Mouse (Mus musculus) ES-Bruce4 (cell line): ENCODE results near the gene Lpar1. TPM values are rescaled to one million over a fixed set of nuclear protein-coding genes. Genes with fewer than 3 reads are reported as not detected.

ENCODE experiments used
- H3K27ac ChIP-seq: 2 replicates; pipeline ENCODE4 v1.5.1; 2012; ENCODE audit warnings: low read length, inconsistent platforms; ENCODE audit not compliant: insufficient read depth
- H3K27me3 ChIP-seq: 2 replicates; pipeline ENCODE4 v1.6.1; 2012; ENCODE audit warnings: mild to moderate bottlenecking, low read length, inconsistent platforms; ENCODE audit not compliant: control insufficient read depth, poor library complexity, insufficient read depth, severe bottlenecking
- H3K36me3 ChIP-seq: 2 replicates; pipeline ENCODE4 v1.6.1; 2012; ENCODE audit warnings: inconsistent platforms, mild to moderate bottlenecking, low read length, moderate library complexity; ENCODE audit not compliant: control insufficient read depth, poor library complexity, insufficient read depth, severe bottlenecking
- H3K4me1 ChIP-seq: one replicate; pipeline ENCODE4 v1.8.1; 2011; ENCODE audit warnings: low read length; ENCODE audit not compliant: control insufficient read depth, insufficient read depth
- H3K4me3 ChIP-seq: 2 replicates; pipeline ENCODE4 v1.5.1; 2011; ENCODE audit warnings: low read depth, mild to moderate bottlenecking, low read length
- H3K9ac ChIP-seq: 2 replicates; pipeline ENCODE4 v1.6.1; 2012; ENCODE audit warnings: low read depth, mild to moderate bottlenecking, inconsistent platforms; ENCODE audit not compliant: poor library complexity, severe bottlenecking
- H3K9me3 ChIP-seq: replicated peaks from 2 replicates; pipeline ENCODE4 v1.6.1; 2012; ENCODE audit warnings: mild to moderate bottlenecking, low read length, inconsistent platforms; ENCODE audit not compliant: control insufficient read depth, poor library complexity, insufficient read depth, severe bottlenecking
- CTCF ChIP-seq: IDR thresholded peaks from one replicate; pipeline ENCODE4 v1.8.1; 2011; ENCODE audit warnings: low read depth, low read length
- EP300 ChIP-seq: IDR thresholded peaks from 2 replicates; pipeline ENCODE4 v1.6.1; 2011; ENCODE audit warnings: low read depth, low read length; ENCODE audit not compliant: insufficient read depth
- POLR2A ChIP-seq: IDR thresholded peaks from one replicate; pipeline ENCODE4 v1.8.1; 2011; ENCODE audit warnings: low read length; ENCODE audit not compliant: insufficient read depth
- polyA plus RNA-seq: library from polyadenylated mRNA; stranded (reverse); fragments of >200 nt; gene quantifications from 2 replicates; pipeline ENCODE4 v1.2.4, GENCODE M21; 2011; ENCODE audit warnings: low read depth; ENCODE audit not compliant: missing spikeins, insufficient read depth, insufficient read length

Lpar1 gene
- polyA plus RNA-seq, 1 experiment: 7.6 TPM

DNA sequence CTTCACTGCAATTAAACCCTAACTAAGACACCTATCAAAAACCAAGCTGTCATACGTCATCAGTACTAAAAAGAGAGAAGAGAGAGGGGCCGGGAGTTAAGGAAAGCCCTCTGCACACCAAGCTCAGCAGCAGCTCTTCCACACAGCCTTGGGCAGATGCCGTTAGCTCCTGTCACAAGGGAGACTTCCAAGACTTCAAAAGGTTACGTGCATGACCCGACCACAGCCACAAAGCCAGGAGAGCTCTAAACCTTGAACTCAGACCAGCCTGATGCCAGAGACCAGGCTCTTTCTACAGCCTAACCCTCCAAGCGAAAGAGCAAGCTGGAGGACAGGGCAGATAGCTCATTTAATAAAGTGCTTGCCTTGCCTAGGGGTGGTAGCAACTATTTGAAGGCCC lies 46.2 kb downstream of the Lpar1 start:
- no peak overlapping the region for H3K9ac ChIP-seq
- no peaks in the 10 kb centered on the region for H3K4me1 ChIP-seq
- TF ChIP-seq CTCF (no peak), POLR2A (no peak), EP300 (no peak)
- H3K9me3 ChIP-seq: no peaks in the 10 kb centered on the region
- no peak overlapping the region for H3K4me3 ChIP-seq
- no peak overlapping the region for H3K27ac ChIP-seq
- H3K36me3 ChIP-seq: no peaks in the 10 kb centered on the region
- no peaks in the 10 kb centered on the region for H3K27me3 ChIP-seq

DNA sequence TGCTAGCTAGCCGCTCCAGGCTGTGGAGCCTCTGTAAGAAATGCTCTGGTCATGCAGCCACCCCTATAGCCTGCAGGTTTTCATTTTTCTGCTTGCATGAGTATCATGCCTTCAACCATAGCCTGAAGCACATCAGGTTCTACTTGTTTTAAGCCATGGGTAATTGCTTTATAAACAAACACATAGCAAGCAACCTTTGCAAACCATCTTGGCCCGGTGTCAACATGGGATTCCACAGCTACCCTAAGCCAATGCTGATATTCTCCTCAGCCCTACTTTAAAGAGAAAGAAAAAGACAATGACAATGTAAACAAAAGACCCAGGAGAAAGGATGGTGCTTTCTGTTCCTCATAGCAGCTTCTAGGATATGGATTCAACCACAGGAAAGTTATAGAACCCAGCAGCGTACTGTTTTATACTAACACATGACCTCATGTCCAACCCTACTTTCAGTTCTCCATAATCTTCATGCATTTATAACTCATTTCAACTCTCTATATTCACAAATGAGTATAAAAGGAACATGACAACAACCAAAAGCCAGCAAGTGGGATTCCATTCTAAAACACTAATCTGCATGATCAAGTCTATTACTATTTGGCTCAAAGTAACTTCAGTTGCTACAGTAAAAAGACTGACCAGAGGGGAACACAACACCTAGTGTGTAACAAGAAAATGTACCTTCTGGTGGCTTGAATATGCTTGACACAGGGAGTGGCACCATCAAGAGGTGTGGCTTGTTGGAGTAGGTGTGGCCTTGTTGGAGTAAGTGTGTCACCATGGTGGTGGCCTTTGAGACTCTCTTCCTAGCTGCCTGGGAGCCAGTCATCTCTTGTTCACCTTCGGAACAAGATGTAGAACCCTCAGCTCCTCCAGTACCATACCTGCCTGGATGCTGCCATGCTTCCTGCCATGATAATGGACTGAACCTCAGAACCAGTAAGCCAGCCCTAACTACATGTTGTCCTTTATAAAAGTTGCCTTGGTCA lies 46.9 kb downstream of the Lpar1 start:
- TF ChIP-seq EP300 (no peak), POLR2A (no peak), CTCF (no peak)
- Histone ChIP-seq H3K9me3 (no peaks in the 10 kb centered on the region), H3K27ac (no peak overlapping the region), H3K4me3 (no peak overlapping the region), H3K4me1 (no peaks in the 10 kb centered on the region), H3K27me3 (no peaks in the 10 kb centered on the region), H3K9ac (no peak overlapping the region), H3K36me3 (no peaks in the 10 kb centered on the region)

DNA sequence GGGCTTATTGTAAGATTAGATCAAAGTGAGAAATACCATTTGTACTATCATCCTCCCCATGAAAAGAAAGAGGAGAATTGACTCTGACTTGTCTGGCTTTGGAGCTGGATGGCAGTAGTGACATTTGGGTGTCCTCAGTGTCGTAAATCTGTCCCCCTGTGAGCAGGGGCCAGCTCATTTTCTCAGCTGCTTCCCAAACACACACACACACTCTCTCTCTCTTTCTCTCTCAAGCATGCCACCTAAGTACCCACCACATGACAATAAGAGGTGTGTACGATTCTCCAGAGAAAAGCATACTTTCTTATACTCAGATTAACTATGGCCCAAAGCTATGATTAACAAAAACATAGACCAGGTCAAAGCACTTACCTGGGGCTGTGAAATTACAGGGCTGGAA lies 49.4 kb downstream of the Lpar1 start:
- no peaks in the 10 kb centered on the region for H3K9me3 ChIP-seq
- no peak overlapping the region for H3K27ac ChIP-seq
- TF ChIP-seq POLR2A: no peak
- no peak for TF ChIP-seq EP300
- TF ChIP-seq CTCF: no peak
- H3K4me3 ChIP-seq: no peak overlapping the region
- H3K9ac ChIP-seq: no peak overlapping the region
- no peaks in the 10 kb centered on the region for H3K36me3 ChIP-seq
- H3K27me3 ChIP-seq: no peaks in the 10 kb centered on the region
- no peaks in the 10 kb centered on the region for H3K4me1 ChIP-seq

DNA sequence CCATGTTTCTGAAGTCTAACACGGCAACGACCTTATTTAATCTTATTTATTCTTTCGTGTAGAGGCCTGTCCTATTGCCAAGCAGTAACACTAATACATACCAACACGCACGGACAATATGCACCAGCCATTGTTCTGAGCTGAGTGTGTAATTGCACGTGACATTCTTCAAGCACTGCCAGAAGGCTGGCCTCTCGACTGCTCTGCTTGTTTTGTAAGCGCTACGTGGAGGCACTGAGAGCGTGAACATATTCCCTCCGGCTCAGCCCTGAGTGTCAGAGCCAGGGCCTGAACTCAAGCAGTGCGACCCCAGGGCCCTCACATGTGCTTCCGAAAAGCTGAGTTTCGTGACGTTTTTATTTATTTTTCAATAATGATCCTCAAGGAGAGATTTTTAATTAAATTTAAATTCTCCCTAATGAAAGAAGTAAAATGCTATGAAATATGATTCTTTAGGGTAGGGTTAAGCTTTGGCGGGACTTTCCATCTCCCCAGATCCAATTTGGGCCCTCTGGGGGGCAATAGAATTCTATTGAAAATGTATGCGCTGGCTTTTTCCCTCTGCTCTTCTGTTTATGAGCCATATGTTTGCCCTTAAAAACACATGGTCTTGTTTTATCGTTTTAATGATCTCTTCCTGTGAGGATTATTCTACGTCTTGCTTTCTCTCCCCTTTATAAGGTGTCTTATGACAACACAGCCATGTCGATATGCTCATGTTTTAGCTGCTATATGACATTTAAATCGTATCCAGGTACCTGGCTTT lies 52.5 kb downstream of the Lpar1 start:
- no peaks in the 10 kb centered on the region for H3K27me3 ChIP-seq
- no peaks in the 10 kb centered on the region for H3K4me1 ChIP-seq
- TF ChIP-seq CTCF: no peak
- no peak overlapping the region for H3K4me3 ChIP-seq
- no peaks in the 10 kb centered on the region for H3K36me3 ChIP-seq
- H3K9me3 ChIP-seq: no peaks in the 10 kb centered on the region
- H3K9ac ChIP-seq: no peak overlapping the region
- H3K27ac ChIP-seq: no peak overlapping the region

DNA sequence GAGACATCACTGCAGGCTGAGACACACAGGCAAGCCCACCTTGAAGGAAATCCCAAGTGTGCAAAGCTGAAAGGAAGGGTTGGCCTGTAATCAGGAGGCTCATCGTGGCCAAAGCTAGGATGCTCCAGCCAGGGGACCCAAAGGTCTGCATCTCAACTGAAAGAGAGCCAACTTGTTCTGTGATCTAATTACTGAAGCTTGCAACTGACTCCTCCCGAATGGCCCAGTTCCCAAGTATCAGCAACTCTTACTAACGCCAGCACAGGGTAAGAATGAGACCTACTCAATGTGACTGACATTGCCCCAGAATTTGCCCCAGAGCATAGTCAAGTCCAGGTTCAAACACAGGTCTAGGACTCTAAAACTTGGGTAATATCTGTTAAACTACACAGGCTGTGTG lies 53.9 kb downstream of the Lpar1 start:
- Histone ChIP-seq H3K36me3 (no peaks in the 10 kb centered on the region), H3K4me3 (no peak overlapping the region), H3K4me1 (no peaks in the 10 kb centered on the region), H3K27ac (no peak overlapping the region), H3K27me3 (no peaks in the 10 kb centered on the region), H3K9me3 (no peaks in the 10 kb centered on the region), H3K9ac (no peak overlapping the region)
- TF ChIP-seq EP300 (no peak), CTCF (no peak), POLR2A (no peak)

DNA sequence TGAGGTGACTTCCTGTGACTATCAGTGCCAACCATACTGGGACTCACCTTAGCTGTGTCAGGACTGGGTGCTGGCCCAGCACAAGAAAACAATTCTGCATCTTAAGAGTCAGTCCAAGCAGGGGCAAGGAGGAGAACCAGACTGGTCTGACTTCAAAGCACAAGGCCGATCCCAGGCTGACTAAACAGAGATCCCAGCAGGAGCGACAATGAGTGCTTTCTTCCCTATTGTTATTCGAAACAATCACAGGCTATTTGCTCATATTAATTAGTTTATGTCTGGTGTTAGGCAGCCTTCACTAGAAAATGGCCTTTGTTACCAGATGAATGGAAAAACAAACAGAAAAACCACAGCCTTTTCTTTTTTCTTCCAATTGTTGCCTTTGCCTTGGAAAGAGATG lies 54.5 kb downstream of the Lpar1 start:
- no peak for TF ChIP-seq EP300
- no peaks in the 10 kb centered on the region for H3K9me3 ChIP-seq
- H3K27ac ChIP-seq: no peak overlapping the region
- no peak overlapping the region for H3K4me3 ChIP-seq
- H3K9ac ChIP-seq: no peak overlapping the region
- H3K27me3 ChIP-seq: no peaks in the 10 kb centered on the region
- no peaks in the 10 kb centered on the region for H3K4me1 ChIP-seq
- no peaks in the 10 kb centered on the region for H3K36me3 ChIP-seq
